Mouse (Mus musculus): ENCODE results near the gene Wwox.
A peak's percentile ranks its signal among the peaks of the same experiment; 100 is the strongest.

Wwox gene

DNA sequence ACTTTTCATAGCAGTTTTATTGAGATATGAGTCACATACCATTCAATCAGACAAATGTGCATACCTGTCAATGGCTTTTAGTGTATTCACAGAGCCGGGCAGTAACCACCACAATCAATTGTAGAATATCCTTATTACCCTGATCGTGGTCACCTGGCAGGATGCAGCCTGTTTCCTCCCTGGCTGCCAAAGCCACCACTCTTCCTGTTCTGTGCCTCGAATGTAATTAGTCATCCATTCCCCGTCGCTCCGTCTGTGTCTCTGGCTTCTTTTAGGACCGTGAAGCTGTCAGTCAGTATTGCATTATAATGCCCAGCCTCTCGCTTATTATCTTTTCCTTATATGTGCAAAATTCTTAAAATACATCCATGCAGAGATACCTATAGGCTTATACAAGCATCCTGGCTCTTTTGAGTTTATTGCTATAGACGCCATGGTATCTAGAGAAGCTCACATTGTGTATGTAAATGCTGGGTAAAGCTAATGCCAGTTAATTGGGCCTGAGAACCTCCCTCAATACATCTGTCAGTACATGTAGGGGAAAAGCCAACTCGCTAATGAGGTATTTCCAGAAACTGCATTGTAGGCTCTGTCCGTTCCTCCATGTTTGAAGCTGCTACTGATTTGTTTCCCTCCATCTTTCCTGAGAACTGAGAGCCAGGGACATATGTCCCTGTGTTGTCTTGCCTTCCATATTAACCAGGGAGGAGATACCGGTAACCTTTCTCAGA is 303.9 kb downstream of the Wwox start:
- no peak for DNase-seq (ENCODE audit: low read depth)

DNA sequence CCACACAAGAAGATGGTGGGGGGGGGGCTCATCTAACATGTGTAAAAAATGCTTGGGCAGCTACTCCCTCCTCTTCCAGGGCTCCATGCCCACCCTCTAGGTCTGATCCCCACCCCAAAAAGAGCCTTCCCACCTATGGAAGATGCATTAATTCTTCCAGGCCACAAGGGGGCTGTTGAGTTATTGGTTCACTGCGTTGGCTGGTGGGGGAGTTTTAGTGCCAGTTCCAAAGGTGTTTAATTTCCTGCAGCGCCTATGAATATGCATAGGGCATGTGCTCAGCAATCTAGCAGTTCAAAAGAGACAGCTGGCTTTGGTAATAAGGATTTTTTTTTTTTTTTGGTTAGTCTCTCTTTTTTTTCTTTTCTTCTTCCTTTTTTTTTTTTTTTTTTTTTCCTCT is 306.9 kb downstream of the Wwox start:
- no peak for DNase-seq (ENCODE audit: low read depth)

DNA sequence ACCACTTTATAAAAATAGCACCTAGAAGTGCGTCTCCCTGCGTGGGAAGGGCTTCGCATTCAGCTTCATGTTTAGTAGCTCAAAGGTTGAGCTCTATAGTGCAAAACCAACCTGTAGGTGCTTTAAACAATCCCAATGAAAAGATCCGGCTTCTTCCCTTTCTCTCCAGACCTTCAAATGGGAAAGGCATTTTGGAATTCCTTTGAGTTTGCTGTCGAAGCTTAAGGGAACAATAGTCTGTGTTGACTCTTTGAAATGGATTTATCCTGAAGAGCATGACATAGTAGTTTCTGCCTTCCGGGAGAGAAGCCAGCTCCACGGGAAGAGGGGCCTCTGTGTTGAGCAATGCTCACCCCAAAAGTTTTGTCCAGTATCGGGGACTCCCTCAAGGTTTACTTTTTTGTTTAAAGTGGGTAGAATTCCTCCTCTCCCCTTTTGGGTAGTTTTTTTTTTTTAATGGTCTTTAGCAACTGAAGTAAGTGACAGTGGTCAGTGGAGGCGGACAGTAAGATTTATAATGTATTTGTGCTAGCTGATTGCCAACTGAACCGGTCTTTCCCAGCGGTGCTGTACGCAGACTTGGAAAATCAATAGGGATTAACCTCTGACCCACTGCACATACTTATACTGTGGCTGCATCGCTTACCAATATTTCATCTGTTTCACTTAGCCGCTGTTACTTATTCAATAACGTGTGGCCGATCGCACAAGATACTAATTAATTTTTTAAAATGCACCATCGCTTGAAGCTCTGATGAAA is 312.1 kb downstream of the Wwox start:
- no peak for DNase-seq (ENCODE audit: low read depth)

DNA sequence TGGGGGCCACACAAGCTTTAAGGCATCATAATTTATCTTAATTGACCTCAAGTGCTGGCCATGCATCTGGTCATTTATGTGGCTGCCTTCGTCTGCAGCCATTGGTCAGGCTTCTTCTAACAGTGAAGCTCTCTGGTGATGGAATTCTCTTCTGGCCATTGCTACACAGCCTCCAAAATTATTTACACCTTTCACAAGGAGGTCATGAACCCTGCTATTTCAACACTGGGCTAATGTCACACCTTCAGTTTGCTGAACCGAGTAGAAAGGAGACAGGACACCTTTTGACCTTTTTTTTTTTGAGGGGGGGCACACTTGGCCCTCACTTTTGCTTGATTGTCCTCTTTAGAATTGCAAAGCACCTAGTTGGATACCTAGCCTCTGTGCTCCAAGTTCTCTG is 320.2 kb downstream of the Wwox start:
- DNase-seq (ENCODE audit: low read depth), result no peak

DNA sequence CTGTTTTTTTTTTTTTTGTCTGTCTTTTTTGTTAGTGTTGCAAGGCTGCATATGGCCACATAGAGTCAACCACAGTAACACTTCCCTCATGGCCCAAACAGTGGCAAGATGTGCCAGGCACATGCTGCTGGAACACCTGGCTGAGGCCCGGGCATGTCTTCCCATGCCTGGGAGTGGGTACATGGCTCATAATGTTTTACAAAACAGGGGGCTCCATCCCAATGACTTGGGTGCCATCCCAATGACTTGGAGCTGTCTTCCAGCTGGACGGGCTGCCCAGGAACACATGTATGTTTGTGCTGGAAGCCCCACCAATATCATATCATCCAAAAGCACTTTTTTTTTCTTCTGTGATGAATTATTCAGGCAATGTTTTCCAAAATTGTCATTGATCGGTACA is 329.1 kb downstream of the Wwox start:
- no peak for DNase-seq (ENCODE audit: low read depth)

DNA sequence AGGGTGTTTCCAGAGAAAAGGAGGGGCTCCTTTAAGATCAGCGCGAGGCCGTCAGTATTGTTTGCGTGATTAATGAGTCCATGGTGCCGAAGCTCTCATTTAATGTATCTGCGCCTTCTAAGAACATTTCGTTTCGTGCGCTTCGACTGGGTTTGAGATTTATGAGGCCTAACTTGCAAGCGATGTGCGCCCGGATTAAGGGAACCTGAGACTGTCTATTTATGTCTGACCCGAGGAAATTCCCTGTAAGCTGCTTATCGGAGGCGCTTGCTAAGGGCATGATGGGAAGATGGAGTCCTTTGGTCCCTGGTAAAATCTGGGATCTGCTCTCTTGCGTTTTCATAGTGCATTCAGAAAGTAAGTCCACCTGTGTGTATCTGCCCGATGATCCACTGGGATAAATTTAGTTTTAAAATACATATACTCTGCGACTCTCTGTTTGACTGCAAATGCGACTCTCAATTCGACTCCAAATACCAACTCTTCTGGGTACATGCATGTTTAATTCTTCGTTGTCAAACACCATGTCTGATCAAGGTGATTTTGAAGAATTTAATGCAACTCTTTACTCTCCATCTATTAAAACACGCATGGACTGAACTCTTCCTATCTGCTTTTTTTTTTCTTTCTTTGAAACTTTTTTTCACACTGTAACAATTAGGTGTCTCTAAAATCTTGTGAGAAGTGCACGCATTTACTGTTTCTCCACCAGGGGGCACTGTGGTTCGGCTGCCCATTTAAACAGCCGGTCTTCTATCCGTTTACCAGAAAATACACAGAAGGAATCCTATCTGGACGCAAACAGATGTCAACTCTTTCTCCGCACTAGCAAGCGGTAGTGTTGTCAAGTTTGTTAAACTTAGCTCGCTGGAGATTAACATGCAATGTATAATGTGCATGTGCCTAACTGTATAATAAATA is 331.7 kb downstream of the Wwox start:
- DNase-seq (ENCODE audit: low read depth), result peak; percentile 51

DNA sequence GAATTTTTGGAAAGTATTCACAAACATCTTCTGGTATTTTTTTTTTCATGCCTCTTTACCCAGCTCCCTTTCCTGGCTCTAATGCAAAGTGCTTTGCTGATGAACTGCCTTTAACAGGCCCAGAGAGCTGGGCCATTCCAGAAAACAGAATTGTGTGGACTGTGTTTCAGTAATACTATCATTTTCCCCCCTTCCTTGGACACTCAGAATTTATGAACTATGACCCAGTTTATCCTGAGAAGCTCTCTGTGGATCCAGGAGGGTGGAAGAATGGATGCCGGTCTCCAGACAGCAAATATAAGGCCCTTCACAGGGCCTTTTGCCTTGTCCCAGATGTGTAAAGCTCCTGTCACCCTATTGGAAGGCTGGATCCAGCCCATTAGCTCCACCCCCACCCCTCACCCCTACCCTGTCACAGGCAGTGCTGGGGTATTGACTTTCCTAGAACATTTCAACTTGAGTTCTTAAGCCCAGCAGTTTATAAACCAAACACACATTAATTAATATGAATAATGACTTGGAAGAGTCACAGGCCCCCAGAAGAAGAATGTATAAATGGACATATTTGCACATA is 332.9 kb downstream of the Wwox start:
- no peak for DNase-seq (ENCODE audit: low read depth)

DNA sequence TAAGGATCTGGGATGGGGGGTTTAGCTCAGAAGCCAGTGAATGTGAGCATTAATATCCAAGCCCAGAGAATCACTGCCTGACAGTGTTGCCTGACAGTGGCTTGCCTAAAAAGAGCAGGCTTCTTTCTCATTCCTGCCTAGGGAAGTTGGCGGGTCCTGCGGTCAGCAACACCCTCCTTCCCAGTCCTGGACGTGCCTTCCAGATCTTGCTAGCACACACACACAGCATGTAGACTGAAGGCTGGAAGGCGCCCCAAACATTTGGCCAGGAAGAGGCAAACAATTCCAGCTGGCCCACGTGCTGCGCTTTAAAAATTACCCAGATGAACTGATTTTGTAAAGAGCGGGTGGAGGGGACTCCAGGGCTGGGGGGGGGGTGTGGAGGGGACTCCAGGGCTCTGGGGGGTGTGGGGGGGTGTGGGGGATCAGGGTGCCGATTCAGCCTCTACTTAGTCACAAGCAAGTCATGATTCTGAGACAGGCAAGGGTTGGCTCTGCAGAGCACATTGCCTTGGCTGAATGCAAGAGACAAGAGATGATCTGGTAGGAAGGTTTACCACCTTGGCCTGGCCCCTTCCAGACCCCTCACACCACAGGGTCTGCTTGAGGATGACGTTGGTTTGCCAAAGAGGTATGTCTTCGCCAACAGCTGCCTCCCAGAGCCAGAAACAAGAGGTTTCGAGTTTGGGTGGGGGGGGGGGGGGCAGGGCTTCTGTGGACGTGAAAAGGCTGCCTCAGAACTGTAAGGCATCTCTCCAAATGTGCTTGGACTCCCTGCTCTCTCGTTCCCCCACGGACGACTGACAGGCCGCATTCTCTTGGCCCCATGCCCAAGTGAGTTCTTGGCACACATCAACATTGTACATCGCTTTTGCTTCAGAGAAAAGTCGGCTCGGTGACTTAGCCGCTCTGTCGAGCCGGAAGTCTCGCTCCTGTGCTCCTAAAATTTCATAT is 334.3 kb downstream of the Wwox start:
- peak; percentile 68 for DNase-seq (ENCODE audit: low read depth)

DNA sequence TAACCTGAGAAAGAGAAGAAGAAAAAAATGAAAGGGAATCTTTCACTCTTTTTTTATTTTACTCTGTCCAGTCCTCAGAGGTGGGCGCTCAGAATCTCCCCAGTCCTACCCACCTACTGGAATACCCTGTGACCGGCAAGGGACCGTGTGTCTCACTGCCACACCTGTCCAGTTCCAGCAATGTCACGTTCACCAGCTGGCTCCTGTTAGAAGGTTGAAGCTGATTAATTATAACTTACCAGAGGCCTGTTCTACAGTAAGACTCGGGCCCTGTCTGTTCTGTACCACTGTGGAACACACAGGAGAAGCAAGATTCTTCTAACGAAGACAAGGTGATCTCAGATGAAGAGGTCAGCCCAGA is 334.9 kb downstream of the Wwox start:
- DNase-seq (ENCODE audit: low read depth), result no peak

DNA sequence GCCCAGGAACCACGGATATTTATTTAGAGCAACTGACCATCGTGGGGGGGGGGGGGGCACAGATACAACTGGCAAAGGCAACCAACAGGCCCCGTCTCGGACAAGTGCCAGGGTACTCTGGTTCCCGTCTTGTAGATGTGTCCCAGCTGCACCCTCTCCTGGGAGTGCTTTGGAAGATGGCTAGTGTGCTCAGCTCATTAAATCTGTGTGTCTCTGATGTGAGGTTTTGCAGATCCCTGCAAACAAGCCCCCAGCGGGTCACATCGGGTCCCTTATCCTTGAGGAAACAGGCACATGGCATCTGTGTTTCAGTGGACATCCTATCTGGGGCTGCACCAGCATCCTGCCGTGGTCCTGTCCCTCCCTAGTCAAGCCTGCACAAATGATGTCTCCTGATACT is 336.1 kb downstream of the Wwox start:
- no peak for DNase-seq (ENCODE audit: low read depth)

DNA sequence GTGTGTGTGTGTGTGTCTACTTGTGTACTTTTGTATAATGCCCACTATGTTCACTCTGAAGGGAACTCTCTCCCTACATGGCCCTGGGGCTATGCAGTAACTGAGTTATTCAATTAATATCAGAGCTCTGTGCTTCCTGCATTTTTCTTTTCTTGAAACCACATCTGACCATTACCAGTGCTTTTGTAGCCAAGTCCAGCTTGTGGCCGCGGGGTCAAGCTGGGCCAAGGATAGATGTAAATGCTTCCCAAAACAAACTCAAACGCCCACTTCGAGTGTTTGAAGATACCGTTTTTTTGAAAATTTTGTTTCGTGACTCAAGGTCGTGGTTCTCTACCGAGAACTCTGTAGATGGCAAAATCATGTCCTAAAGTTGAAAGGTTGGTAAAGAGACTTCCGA is 337.2 kb downstream of the Wwox start:
- DNase-seq (ENCODE audit: low read depth), result no peak

DNA sequence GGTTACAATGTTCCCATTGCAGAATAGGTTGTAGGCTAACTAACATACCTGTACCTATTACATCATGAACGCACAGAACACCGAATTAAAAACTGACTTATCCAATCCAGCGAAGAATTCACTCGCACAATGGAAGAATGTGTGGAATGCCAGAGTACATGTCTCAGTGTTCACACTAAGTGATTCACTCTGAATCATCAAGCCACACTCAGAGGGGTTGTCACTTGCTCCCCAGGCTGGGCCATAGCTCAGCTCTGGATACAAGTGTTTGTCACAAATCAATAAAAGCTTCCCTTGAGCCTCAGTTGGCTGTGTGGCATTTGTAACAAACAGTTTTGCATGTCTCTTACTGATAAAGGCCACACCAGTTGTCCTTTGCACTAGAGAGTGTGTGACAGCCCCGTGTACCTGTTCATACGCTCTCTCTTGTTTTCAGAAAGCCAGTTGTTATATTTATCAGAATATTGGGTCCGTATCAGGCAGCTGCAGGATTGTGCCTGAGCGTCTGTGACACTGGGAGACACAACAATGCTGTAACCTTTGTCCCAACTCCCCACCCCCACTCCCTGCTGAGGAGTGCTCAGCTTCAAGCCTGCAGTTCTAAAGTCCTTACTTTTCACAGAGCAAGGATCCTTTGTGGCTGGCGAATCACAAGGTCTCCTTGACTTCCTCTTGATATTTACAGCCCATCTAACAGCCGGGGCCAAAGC is 338.0 kb downstream of the Wwox start:
- DNase-seq (ENCODE audit: low read depth), result no peak

DNA sequence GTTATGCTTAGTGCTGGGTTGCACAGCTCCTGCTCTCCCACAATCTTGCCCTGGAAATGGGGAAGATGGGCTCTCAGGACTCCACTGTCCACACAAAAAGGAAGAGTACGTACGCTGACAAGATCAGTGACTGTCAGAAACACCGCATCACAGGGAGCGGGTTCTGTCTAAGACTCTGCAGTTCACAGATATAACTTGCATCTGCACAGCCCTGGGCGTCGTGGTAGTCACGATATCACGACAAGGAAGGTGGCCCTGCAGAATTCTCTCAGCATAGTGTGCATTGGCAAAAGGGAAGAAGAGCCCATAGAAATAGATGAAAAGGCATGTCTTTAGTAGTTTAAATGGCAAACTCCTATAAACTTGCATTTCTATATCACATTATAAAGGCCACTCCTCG is 339.5 kb downstream of the Wwox start:
- DNase-seq (ENCODE audit: low read depth), result no peak

DNA sequence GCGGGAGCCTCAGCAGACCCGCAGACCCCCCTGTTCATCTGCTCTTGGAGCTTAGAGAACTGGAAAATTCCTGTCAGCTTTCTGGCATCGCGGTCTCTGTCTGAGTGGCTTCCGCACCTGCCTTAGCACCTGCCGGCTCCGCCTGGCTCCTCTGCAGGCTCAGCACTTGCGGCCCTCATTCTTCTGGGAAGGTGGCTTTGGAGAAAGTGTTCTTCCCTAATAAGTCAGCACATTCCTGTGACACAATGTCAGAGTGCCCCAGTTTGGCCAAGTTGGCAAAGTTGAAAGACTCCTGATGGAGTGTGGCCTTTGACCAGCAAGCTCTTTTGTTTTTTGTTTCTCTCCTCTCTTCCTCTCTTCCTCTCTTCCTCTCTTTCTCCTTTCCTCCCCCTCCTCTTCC is 343.9 kb downstream of the Wwox start:
- no peak for DNase-seq (ENCODE audit: low read depth)

DNA sequence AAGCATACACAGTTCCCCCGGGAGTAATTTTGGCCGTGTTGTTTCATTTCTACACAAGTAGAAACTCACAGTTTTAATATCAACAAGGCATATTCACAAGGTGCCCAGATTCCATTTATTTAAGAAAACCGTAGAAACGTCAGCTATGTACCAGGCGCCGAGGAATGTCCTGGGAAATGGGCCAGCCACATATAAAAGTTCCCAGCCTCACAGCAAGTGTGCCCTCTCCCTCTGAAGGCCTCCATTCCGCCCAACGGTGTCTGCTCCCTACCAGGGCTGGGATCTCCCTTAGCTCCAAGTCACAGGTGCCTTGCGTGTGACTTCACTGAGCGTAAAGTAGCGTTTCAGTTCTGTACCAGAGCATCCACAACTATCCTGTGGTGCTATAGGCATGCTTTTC is 346.4 kb downstream of the Wwox start:
- DNase-seq (ENCODE audit: low read depth), result peak; percentile 32

DNA sequence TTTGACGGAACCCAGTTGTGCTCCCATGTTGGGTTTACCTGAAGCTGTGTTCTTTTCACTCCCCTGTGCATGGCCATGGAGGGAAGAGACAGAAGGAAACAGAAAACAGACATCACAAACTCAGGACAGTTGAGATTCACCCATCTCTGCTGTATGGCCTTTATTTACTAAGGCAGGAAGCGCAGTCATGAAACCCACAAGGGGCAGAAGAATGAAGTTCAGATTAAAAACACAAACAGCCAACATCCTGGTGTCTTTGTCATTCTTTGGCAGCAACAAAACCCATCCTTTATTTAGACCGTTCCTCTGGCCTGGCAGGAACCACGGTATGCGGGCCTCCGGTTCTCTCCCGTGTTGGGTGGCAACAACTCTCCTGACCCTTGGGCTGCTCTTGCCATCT is 350.2 kb downstream of the Wwox start:
- no peak for DNase-seq (ENCODE audit: low read depth)

DNA sequence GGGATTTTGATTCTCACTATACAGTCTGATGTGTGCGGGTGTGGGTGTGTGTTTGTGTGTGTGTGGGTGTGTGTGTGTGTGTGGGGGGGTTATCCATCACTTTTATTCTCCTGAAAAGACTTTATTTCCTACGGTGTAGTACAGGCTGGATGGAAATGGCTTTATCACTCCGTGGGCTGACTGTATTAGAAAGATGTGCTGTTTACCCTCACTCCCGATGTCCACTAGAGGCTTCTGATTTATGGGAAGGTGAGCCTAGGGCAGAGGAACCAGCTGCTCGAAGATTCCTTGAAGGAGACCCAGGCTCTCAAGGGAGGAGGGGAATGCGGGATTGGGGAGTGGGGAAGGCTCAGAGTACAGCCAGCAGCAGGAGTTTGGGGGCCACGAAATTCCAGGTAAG is 351.3 kb downstream of the Wwox start:
- no peak for DNase-seq (ENCODE audit: low read depth)

DNA sequence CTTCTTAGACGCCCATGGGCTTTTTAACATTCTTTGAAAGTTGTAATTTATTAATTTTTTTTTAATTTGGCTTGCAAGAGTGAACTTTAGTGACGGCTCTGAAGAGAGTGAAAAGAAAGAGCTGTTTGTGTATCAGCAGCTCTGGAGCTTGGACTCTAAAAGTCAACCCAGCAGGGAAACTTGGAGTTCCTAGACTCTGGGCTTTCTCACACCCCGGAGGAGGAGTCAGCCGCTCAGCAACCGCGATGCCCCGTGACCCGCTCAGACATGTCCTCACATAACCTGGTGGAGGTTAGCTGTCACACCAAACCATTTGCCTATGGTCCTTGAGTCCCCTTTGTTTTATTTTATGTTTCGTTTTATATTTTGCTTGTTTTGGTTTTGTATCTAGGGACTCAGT is 354.2 kb downstream of the Wwox start:
- no peak for DNase-seq (ENCODE audit: low read depth)

DNA sequence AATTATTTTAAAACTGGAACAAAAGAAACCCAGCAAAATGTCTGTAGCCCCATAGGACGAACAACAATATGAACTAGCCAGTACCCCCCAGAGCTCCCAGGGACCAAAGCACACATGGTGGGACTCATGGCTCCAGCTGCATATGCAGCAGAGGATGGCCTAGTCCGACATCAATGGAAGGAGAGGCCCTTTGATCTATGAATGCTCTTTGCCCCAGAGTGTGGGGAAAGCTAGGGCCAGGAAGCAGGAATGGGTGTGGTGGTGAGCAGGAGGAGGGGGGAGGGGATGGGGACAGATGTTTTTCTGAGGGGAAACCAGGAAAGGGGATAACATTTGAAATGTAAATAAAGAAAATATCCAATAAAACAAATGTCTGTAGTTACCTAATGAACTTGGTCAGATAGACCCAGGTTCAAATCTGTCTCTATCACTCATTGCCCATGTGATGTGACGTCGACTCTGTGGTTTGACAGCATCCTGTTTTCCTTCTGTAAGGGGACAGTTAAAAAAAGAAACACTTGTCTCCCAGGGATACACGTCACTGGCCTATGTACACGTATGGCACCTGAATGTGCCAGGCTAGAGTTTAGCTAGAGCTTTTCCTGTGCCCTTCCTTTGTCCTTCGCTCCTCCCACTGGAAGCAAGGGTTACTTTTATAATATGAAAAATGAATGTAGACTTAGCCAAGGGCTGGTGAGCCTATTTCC is 362.1 kb downstream of the Wwox start:
- no peak for DNase-seq (ENCODE audit: low read depth)

DNA sequence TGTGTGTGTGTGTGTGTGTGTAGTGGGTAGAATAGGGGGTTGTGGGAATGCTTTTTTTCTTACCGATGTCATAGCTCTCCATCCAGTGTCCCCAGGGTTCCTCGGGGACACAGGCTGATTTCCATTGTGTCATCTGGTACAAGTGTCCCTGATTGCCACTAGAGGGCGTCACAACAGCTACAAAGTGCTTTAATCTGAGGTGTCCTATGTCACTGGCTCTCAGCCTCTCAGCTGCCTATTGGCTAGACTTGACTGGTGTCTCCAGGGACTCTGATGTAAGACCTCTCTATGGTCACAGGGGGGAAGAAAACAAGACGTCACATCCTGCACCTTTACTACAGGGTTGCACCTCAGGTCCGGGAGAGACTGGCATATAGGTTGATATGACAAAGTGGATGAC is 363.7 kb downstream of the Wwox start:
- DNase-seq (ENCODE audit: low read depth), result no peak

Data from fibroblast of lung, adult 2 months (primary cell).